24 mouse cellular contexts compared by ENCODE assay signal in the genomic region with DNA sequence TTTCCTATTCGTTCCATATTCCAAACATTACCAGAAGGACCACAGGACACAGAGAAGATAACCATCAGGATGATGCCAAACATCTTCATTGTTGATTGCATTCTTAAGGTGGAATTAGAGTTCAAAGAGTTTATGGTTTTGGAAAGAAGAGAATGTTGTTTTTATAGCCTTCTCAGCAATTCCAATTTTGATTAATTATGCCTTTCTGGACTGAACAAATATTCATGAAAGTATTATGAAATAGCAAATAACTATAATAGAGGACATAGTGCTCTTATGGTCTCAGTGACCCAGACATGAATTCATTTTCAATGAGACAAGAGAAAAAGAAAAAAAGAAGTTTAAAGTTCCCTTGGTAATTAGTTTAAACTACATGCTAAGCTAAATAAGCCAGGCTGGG. TPM values are rescaled to one million over a fixed set of nuclear protein-coding genes. Genes with fewer than 3 reads are reported as not detected.
"Had no signal": no experiment of that assay in that cellular context is flagged by ENCODE, and none has a peak within 500 bp of the region (broad histone marks: within the 10 kb centered on the region; RNA-seq: fewer than 3 reads in every experiment).

A gene (minus strand): TSS at position 101 of the 400 bp plus-strand sequence.

- DNase-seq: retina, postnatal 1 day; right cerebral cortex, adult 18-20 months; right cerebral cortex, postnatal 14 days; right cerebral cortex, postnatal 25 days; right cerebral cortex, postnatal 4 days; spleen, adult 18-20 months; thymus, adult 18-20 months; thymus, adult 2 months; thymus, postnatal 14 days; thymus, postnatal 25 days; thymus, postnatal 36 days; thymus, postnatal 4 days had no signal

RNA-seq across cellular contexts. Expression of the gene that starts here (rescaled TPM):
- polyA plus RNA-seq: neural tube, embryonic 13.5 days; neural tube, embryonic 14.5 days; neural tube, embryonic 15.5 days; small intestine, adult 2 months; spleen, adult 2 months; stomach, embryonic 14.5 days; stomach, embryonic 15.5 days; stomach, embryonic 16.5 days; stomach, postnatal 0 days; testis, adult 2 months; thymus, adult 2 months; thymus, postnatal 0 days; urinary bladder, adult 2 months had no signal
